ENCODE assay signal across 15 mouse cellular contexts in the genomic region with DNA sequence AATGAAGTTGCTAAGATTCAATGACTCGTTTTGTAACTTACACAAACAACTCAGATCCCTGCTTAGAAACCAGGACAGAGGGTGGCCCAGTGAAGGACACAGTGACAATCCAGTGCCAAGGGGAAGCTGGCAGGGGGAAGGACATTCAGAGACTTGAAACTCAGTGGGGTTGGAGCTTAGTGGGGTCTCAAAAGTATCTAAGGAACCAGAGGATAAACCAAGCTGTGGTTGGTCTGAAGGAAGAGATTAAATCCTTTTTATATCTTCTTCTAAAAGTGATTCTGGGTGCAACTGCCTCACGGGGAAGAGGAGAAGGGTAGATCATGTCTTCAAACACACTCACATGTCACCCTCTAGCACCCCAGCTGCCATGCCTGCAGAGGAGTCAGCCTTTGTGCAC.
"Had no signal": no experiment of that assay in that cellular context is flagged by ENCODE, and none has a peak within 500 bp of the region (broad histone marks: within the 10 kb centered on the region; RNA-seq: fewer than 3 reads in every experiment).

No protein-coding gene starts in this region.

- H3K27ac ChIP-seq: kidney, postnatal 0 days; limb, embryonic 12.5 days; limb, embryonic 15.5 days; liver, embryonic 14.5 days; macrophage; midbrain, embryonic 12.5 days had no signal

- H3K9ac ChIP-seq: limb, embryonic 12.5 days; limb, embryonic 15.5 days; liver, embryonic 14.5 days; liver, postnatal 0 days; lung, embryonic 14.5 days; midbrain, embryonic 12.5 days had no signal

- H3K4me2 ChIP-seq: limb, embryonic 12.5 days; limb, embryonic 15.5 days; liver, embryonic 11.5 days; lung, embryonic 14.5 days; midbrain, embryonic 12.5 days had no signal

- H3K4me1 ChIP-seq: limb, embryonic 12.5 days; limb, embryonic 15.5 days had no signal

- H3K27me3 ChIP-seq: limb, embryonic 15.5 days had no signal

- H3K4me3 ChIP-seq: limb, embryonic 12.5 days; limb, embryonic 15.5 days; midbrain, embryonic 12.5 days had no signal

- H3K9me3 ChIP-seq: limb, embryonic 15.5 days; midbrain, embryonic 12.5 days had no signal

- ATAC-seq: liver, postnatal 0 days; lung, postnatal 0 days; midbrain, embryonic 16.5 days had no signal

- DNase-seq: kidney, postnatal 25 days; left cerebral cortex, postnatal 4 days; liver, postnatal 0 days; lung, embryonic 14.5 days; thymus, adult 18-20 months; thymus, postnatal 36 days had no signal

- H3K36me3 ChIP-seq: limb, embryonic 12.5 days; limb, embryonic 15.5 days; midbrain, embryonic 12.5 days had no signal
